Mouse (Mus musculus) fibroblast of lung, adult 2 months (primary cell): ENCODE data around the gene Lrig2.
A peak's percentile ranks its signal among the peaks of the same experiment; 100 is the strongest.

ENCODE experiments used
- DNase-seq: peaks from one replicate; pipeline ENCODE4 v3.0.0-alpha.2; 2011; ENCODE audit warnings: low read depth

Lrig2 gene

GRCm38 (mm10) chr3:104510771-104511429, 818 bp downstream of the Lrig2 start:
- DNase-seq: no peak

- DNase-seq: no peak
Observed at GRCm38 (mm10) chr3:104501648-104502047, 10.1 kb downstream of the Lrig2 start.

- no peak for DNase-seq
Observed at GRCm38 (mm10) chr3:104500881-104501280, 10.8 kb downstream of the Lrig2 start.

- no peak for DNase-seq
Observed at GRCm38 (mm10) chr3:104496176-104496575, 15.5 kb downstream of the Lrig2 start.

GRCm38 (mm10) chr3:104480946-104481719, 30.6 kb downstream of the Lrig2 start:
- no peak for DNase-seq

GRCm38 (mm10) chr3:104478056-104478455, 33.7 kb downstream of the Lrig2 start:
- DNase-seq: no peak

GRCm38 (mm10) chr3:104469421-104469820, 42.3 kb downstream of the Lrig2 start:
- no peak for DNase-seq

GRCm38 (mm10) chr3:104461226-104461625, 50.5 kb downstream of the Lrig2 start:
- DNase-seq: no peak

GRCm38 (mm10) chr3:104458588-104458987, 53.1 kb downstream of the Lrig2 start:
- DNase-seq: no peak

- DNase-seq: no peak
Observed at GRCm38 (mm10) chr3:104455506-104456275, 56.0 kb downstream of the Lrig2 start.

- no peak for DNase-seq
Observed at GRCm38 (mm10) chr3:104447240-104447639, 64.5 kb downstream of the Lrig2 start.

- DNase-seq: no peak
Observed at GRCm38 (mm10) chr3:104446689-104447088, 65.0 kb downstream of the Lrig2 start.

- DNase-seq: peak; percentile 88
Observed at GRCm38 (mm10) chr3:104445576-104445975, 66.1 kb downstream of the Lrig2 start.

- no peak for DNase-seq
Observed at GRCm38 (mm10) chr3:104444946-104445460, 66.7 kb downstream of the Lrig2 start.

- no peak for DNase-seq
Observed at GRCm38 (mm10) chr3:104444082-104444481, 67.6 kb downstream of the Lrig2 start.

- no peak for DNase-seq
Observed at GRCm38 (mm10) chr3:104442357-104442756, 69.4 kb downstream of the Lrig2 start.

GRCm38 (mm10) chr3:104441870-104442283, 69.8 kb downstream of the Lrig2 start:
- DNase-seq: peak; percentile 79

GRCm38 (mm10) chr3:104441435-104441834, 70.3 kb downstream of the Lrig2 start:
- no peak for DNase-seq

- no peak for DNase-seq
Observed at GRCm38 (mm10) chr3:104438777-104439176, 72.9 kb downstream of the Lrig2 start.

GRCm38 (mm10) chr3:104437576-104437975, 74.1 kb downstream of the Lrig2 start:
- no peak for DNase-seq

- DNase-seq: no peak
Observed at GRCm38 (mm10) chr3:104435947-104436346, 75.8 kb downstream of the Lrig2 start.

- no peak for DNase-seq
Observed at GRCm38 (mm10) chr3:104434246-104434696, 77.4 kb downstream of the Lrig2 start.
